Mouse (Mus musculus) frontal cortex, adult 2 months (tissue): ENCODE measurements around the gene Atp5j2. TPM values are rescaled to one million over a fixed set of nuclear protein-coding genes. Genes with fewer than 3 reads are reported as not detected.

Source experiments
- polyA plus RNA-seq: library from polyadenylated mRNA; depleted of rRNA; stranded (reverse); fragments of >200 nt; gene quantifications from 2 replicates; pipeline ENCODE4 v1.2.3, GENCODE M21; 2012; rRNA removed

Gene Atp5j2
- polyA plus RNA-seq, 1 experiment, result 324 TPM

Other genes with a start within 250 kb of the Atp5j2 start
- 25.6 and 28.2 TPM in 2 replicates for gene Smurf1, start 226.2 kb downstream of the Atp5j2 start, polyA plus RNA-seq
- not detected in 2 replicates for gene Gm4871, start 159.3 kb downstream of the Atp5j2 start, polyA plus RNA-seq
- gene 1700018F24Rik, start 149.1 kb downstream of the Atp5j2 start, polyA plus RNA-seq, result not detected in 2 replicates
- 210 and 216 TPM in 2 replicates for gene Arpc1a, start 108.2 kb downstream of the Atp5j2 start, polyA plus RNA-seq
- not detected in 2 replicates for gene Kpna7, start 108.0 kb downstream of the Atp5j2 start, polyA plus RNA-seq
- gene Arpc1b, start 77.8 kb downstream of the Atp5j2 start, polyA plus RNA-seq, result 71.6 and 73.6 TPM in 2 replicates
- gene Pdap1, start 51.8 kb downstream of the Atp5j2 start, polyA plus RNA-seq, result 97.9 and 101 TPM in 2 replicates
- 92.0 and 93.3 TPM in 2 replicates for gene Bud31, start 51.7 kb downstream of the Atp5j2 start, polyA plus RNA-seq
- gene Ptcd1, start 25.0 kb downstream of the Atp5j2 start, polyA plus RNA-seq, result 19.3 and 21.1 TPM in 2 replicates
- 51.7 and 57.8 TPM in 2 replicates for gene Cpsf4, start 24.8 kb downstream of the Atp5j2 start, polyA plus RNA-seq
- gene Zkscan14, start 9.8 kb upstream of the Atp5j2 start, polyA plus RNA-seq, result 6.6 and 8.5 TPM in 2 replicates
- 9.5 and 9.7 TPM in 2 replicates for gene Zkscan5, start 12.5 kb upstream of the Atp5j2 start, polyA plus RNA-seq
- gene Zfp655, start 39.7 kb upstream of the Atp5j2 start, polyA plus RNA-seq, result 20.8 and 20.9 TPM in 2 replicates
- 13.9 and 16.1 TPM in 2 replicates for gene Zscan25, start 88.4 kb upstream of the Atp5j2 start, polyA plus RNA-seq
- not detected in 2 replicates for gene Cyp3a57, start 153.2 kb upstream of the Atp5j2 start, polyA plus RNA-seq